Mouse (Mus musculus) embryonic facial prominence, embryonic 13.5 days (tissue): ENCODE measurements around the gene Vrk2. TPM values are rescaled to one million over a fixed set of nuclear protein-coding genes. Genes with fewer than 3 reads are reported as not detected.

Experiments used
- ATAC-seq: fragments of 200-750 bp; cut with Nextera tagmentation; 2 replicates; pipeline ENCODE4 v1.8.0; 2017; ENCODE audit warnings: low read depth; ENCODE audit not compliant: insufficient number of reproducible peaks, insufficient read depth, low FRiP score, low TSS enrichment
- H3K27ac ChIP-seq: fragments of 300-500 bp; sonication (generic); 2 replicates; pipeline ENCODE4 v1.5.1; 2015; ENCODE audit warnings: moderate library complexity, mild to moderate bottlenecking, inconsistent platforms
- H3K27me3 ChIP-seq: fragments of 300-500 bp; sonication (generic); 2 replicates; pipeline ENCODE4 v1.6.1; 2015; ENCODE audit warnings: mild to moderate bottlenecking, inconsistent platforms
- H3K36me3 ChIP-seq: fragments of 300-500 bp; sonication (generic); 2 replicates; pipeline ENCODE4 v1.6.1; 2015; ENCODE audit warnings: mild to moderate bottlenecking, inconsistent platforms
- H3K4me1 ChIP-seq: fragments of 300-500 bp; sonication (generic); 2 replicates; pipeline ENCODE4 v1.6.1; 2015; ENCODE audit warnings: inconsistent platforms
- H3K4me2 ChIP-seq: fragments of 300-500 bp; sonication (generic); 2 replicates; pipeline ENCODE4 v1.6.1; 2015; ENCODE audit warnings: moderate library complexity, mild to moderate bottlenecking, inconsistent platforms
- H3K4me3 ChIP-seq: fragments of 300-500 bp; sonication (generic); 2 replicates; pipeline ENCODE4 v1.5.1; 2015; ENCODE audit warnings: mild to moderate bottlenecking, inconsistent platforms
- H3K9ac ChIP-seq: fragments of 300-500 bp; sonication (generic); 2 replicates; pipeline ENCODE4 v1.6.1; 2015; ENCODE audit warnings: mild to moderate bottlenecking, inconsistent platforms
- H3K9me3 ChIP-seq: fragments of 300-500 bp; sonication (generic); 2 replicates; pipeline ENCODE4 v1.6.1; 2016; ENCODE audit warnings: inconsistent platforms
- WGBS: fragments of 180-500 bp; shearing (Covaris S2); methylation state at CpG from one replicate; pipeline ENCODE4 v1.1.7; 2015; ENCODE audit warnings: mixed read lengths; 5-methylcytosine and 5-hydroxymethylcytosine counted together
- polyA plus RNA-seq: library from polyadenylated mRNA; unstranded; fragments of >200 nt; fragmentation: Nextera tagmentation; extraction: Ambion mirVana; gene quantifications from 2 replicates; pipeline ENCODE4 v1.2.1, GENCODE M21; 2015

Gene Vrk2
- polyA plus RNA-seq, 1 experiment from 2014 or later, result 24.7 TPM

GRCm38 (mm10) chr11:26532994-26533827, 60.6 kb downstream of the Vrk2 start:
- Histone ChIP-seq H3K9ac (no peak overlapping the region), H3K4me3 (no peak overlapping the region), H3K36me3 (no peaks in the 10 kb centered on the region), H3K27me3 (no peaks in the 10 kb centered on the region), H3K4me2 (no peak overlapping the region), H3K9me3 (no peaks in the 10 kb centered on the region), H3K27ac (no peak overlapping the region), H3K4me1 (no peaks in the 10 kb centered on the region)
- 91% methylated on average over 5 of the region's 5 CpGs for WGBS
- ATAC-seq, result no peak

- H3K4me2 ChIP-seq, result no peak overlapping the region
- 88% methylated on average over 2 of the region's 2 CpGs for WGBS
Observed at GRCm38 (mm10) chr11:26526861-26527260, 66.9 kb downstream of the Vrk2 start.

GRCm38 (mm10) chr11:26518991-26519390, 74.8 kb downstream of the Vrk2 start:
- H3K4me3 ChIP-seq, result no peak overlapping the region
- no peak overlapping the region for H3K9ac ChIP-seq
- no peaks in the 10 kb centered on the region for H3K4me1 ChIP-seq
- no peak overlapping the region for H3K27ac ChIP-seq
- no peaks in the 10 kb centered on the region for H3K27me3 ChIP-seq
- H3K4me2 ChIP-seq, result no peak overlapping the region
- ATAC-seq, result no peak
- H3K9me3 ChIP-seq, result no peaks in the 10 kb centered on the region
- 88% methylated on average over 3 of the region's 3 CpGs for WGBS
- no peaks in the 10 kb centered on the region for H3K36me3 ChIP-seq

More at GRCm38 (mm10) chr11:26526861-26527260, 66.9 kb downstream of the Vrk2 start:
- no peak overlapping the region for H3K27ac ChIP-seq
- no peaks in the 10 kb centered on the region for H3K4me1 ChIP-seq
- H3K9ac ChIP-seq, result no peak overlapping the region
- H3K9me3 ChIP-seq, result no peaks in the 10 kb centered on the region
- no peak for ATAC-seq
- H3K36me3 ChIP-seq, result 0 out of 2 replicates have a peak, but pooled peaks cover 5% of the 10 kb centered on the region
- no peak overlapping the region for H3K4me3 ChIP-seq
- H3K27me3 ChIP-seq, result no peaks in the 10 kb centered on the region

GRCm38 (mm10) chr11:26516086-26516485, 77.7 kb downstream of the Vrk2 start:
- 77% methylated on average over 2 of the region's 2 CpGs for WGBS
- ATAC-seq, result no peak
- Histone ChIP-seq H3K9ac (no peak overlapping the region), H3K27me3 (no peaks in the 10 kb centered on the region), H3K4me2 (no peak overlapping the region), H3K4me3 (no peak overlapping the region), H3K4me1 (no peaks in the 10 kb centered on the region), H3K36me3 (no peaks in the 10 kb centered on the region), H3K9me3 (no peaks in the 10 kb centered on the region), H3K27ac (no peak overlapping the region)

- no peaks in the 10 kb centered on the region for H3K27me3 ChIP-seq
- no peaks in the 10 kb centered on the region for H3K9me3 ChIP-seq
- no peak overlapping the region for H3K4me3 ChIP-seq
- no peak for ATAC-seq
- H3K4me1 ChIP-seq, result no peaks in the 10 kb centered on the region
- H3K36me3 ChIP-seq, result peaks cover 4% of the 10 kb centered on the region; the same call in 1 of the 2 replicates
- H3K9ac ChIP-seq, result no peak overlapping the region
- no peak overlapping the region for H3K4me2 ChIP-seq
- no peak overlapping the region for H3K27ac ChIP-seq
Observed at GRCm38 (mm10) chr11:26513683-26514082, 80.1 kb downstream of the Vrk2 start.

- no peak for ATAC-seq
- peaks cover 3% of the 10 kb centered on the region; the same call in 1 of the 2 replicates for H3K36me3 ChIP-seq
Observed at GRCm38 (mm10) chr11:26495951-26496350, 97.8 kb downstream of the Vrk2 start.

GRCm38 (mm10) chr11:26489761-26490466, 103.9 kb downstream of the Vrk2 start:
- peak overlapping the region; percentile 45 for H3K4me2 ChIP-seq
- no peaks in the 10 kb centered on the region for H3K9me3 ChIP-seq
- H3K9ac ChIP-seq, result 0 out of 2 replicates have a peak overlapping the region, but pooled peaks have one; percentile 21
- WGBS, result 21% methylated on average over 12 of the region's 12 CpGs
- peaks cover 6% of the 10 kb centered on the region for H3K4me1 ChIP-seq
- peak; percentile 81; the same call in 1 of the 2 replicates for ATAC-seq
- H3K36me3 ChIP-seq, result peaks cover 6% of the 10 kb centered on the region; the same call in 1 of the 2 replicates
- H3K27ac ChIP-seq, result peak overlapping the region; percentile 57
- no peak overlapping the region for H3K4me3 ChIP-seq
- H3K27me3 ChIP-seq, result no peaks in the 10 kb centered on the region

More at GRCm38 (mm10) chr11:26495951-26496350, 97.8 kb downstream of the Vrk2 start:
- H3K27ac ChIP-seq, result no peak overlapping the region
- no peak overlapping the region for H3K4me3 ChIP-seq
- no peak overlapping the region for H3K9ac ChIP-seq
- no peak overlapping the region for H3K4me2 ChIP-seq
- WGBS, result 83% methylated on average over 5 of the region's 5 CpGs
- no peaks in the 10 kb centered on the region for H3K9me3 ChIP-seq
- H3K4me1 ChIP-seq, result no peaks in the 10 kb centered on the region
- H3K27me3 ChIP-seq, result no peaks in the 10 kb centered on the region

GRCm38 (mm10) chr11:26481691-26482242, 112.0 kb downstream of the Vrk2 start:
- no peak for ATAC-seq
- Histone ChIP-seq H3K36me3 (peaks cover 1% of the 10 kb centered on the region; the same call in 1 of the 2 replicates), H3K27ac (no peak overlapping the region), H3K4me3 (no peak overlapping the region), H3K27me3 (no peaks in the 10 kb centered on the region), H3K4me2 (no peak overlapping the region), H3K9ac (no peak overlapping the region), H3K9me3 (no peaks in the 10 kb centered on the region), H3K4me1 (peaks cover 6% of the 10 kb centered on the region; the same call in 1 of the 2 replicates)
- 39% methylated on average over 3 of the region's 3 CpGs for WGBS

- peaks cover 6% of the 10 kb centered on the region; the same call in 1 of the 2 replicates for H3K4me1 ChIP-seq
- no peak for ATAC-seq
- no peaks in the 10 kb centered on the region for H3K9me3 ChIP-seq
- H3K4me3 ChIP-seq, result no peak overlapping the region
- no peak overlapping the region for H3K9ac ChIP-seq
- H3K4me2 ChIP-seq, result no peak overlapping the region
- no peak overlapping the region for H3K27ac ChIP-seq
- 88% methylated on average over 6 of the region's 6 CpGs for WGBS
- H3K36me3 ChIP-seq, result peaks cover 19% of the 10 kb centered on the region
- H3K27me3 ChIP-seq, result no peaks in the 10 kb centered on the region
Observed at GRCm38 (mm10) chr11:26477037-26477739, 116.6 kb downstream of the Vrk2 start.

GRCm38 (mm10) chr11:26454081-26454480, 139.7 kb downstream of the Vrk2 start:
- no peaks in the 10 kb centered on the region for H3K27me3 ChIP-seq
- no peaks in the 10 kb centered on the region for H3K9me3 ChIP-seq
- no peak for ATAC-seq
- no peaks in the 10 kb centered on the region for H3K36me3 ChIP-seq
- no peaks in the 10 kb centered on the region for H3K4me1 ChIP-seq
- H3K9ac ChIP-seq, result no peak overlapping the region
- H3K27ac ChIP-seq, result no peak overlapping the region
- H3K4me3 ChIP-seq, result no peak overlapping the region
- 87% methylated on average over 4 of the region's 4 CpGs for WGBS
- no peak overlapping the region for H3K4me2 ChIP-seq

- Histone ChIP-seq H3K27ac (no peak overlapping the region), H3K9me3 (no peaks in the 10 kb centered on the region), H3K4me1 (no peaks in the 10 kb centered on the region), H3K4me2 (no peak overlapping the region), H3K27me3 (no peaks in the 10 kb centered on the region), H3K36me3 (no peaks in the 10 kb centered on the region), H3K4me3 (no peak overlapping the region), H3K9ac (no peak overlapping the region)
- WGBS, result 84% methylated on average over 4 of the region's 4 CpGs
- ATAC-seq, result no peak
Observed at GRCm38 (mm10) chr11:26452693-26453092, 141.1 kb downstream of the Vrk2 start.
